Mouse (Mus musculus) kidney, embryonic 15.5 days (tissue): ENCODE measurements around the gene Entpd3. TPM values are rescaled to one million over a fixed set of nuclear protein-coding genes. Genes with fewer than 3 reads are reported as not detected.
"Not testable (repeated sequence)": the region's sequence is repeated elsewhere in the genome, so short reads cannot be mapped to it uniquely, and the experiment has no call there.

Experiments
- ATAC-seq: fragments of 200-750 bp; cut with Nextera tagmentation; replicated peaks from 2 replicates; pipeline ENCODE4 v1.8.0; 2017; ENCODE audit warnings: moderate TSS enrichment; ENCODE audit not compliant: low FRiP score
- H3K27ac ChIP-seq: fragments of 300-500 bp; sonication (generic); 2 replicates; pipeline ENCODE4 v1.5.1; 2015; ENCODE audit warnings: mild to moderate bottlenecking, inconsistent platforms
- H3K27me3 ChIP-seq: fragments of 300-500 bp; sonication (generic); 2 replicates; pipeline ENCODE4 v1.6.1; 2015; ENCODE audit warnings: inconsistent platforms
- H3K36me3 ChIP-seq: fragments of 300-500 bp; sonication (generic); 2 replicates; pipeline ENCODE4 v1.6.1; 2015; ENCODE audit warnings: inconsistent platforms
- H3K4me1 ChIP-seq: fragments of 300-500 bp; sonication (generic); 2 replicates; pipeline ENCODE4 v1.6.1; 2015; ENCODE audit warnings: inconsistent platforms
- H3K4me2 ChIP-seq: fragments of 300-500 bp; sonication (generic); 2 replicates; pipeline ENCODE4 v1.6.1; 2015; ENCODE audit warnings: moderate library complexity, mild to moderate bottlenecking, inconsistent platforms
- H3K4me3 ChIP-seq: fragments of 300-500 bp; sonication (generic); replicated peaks from 2 replicates; pipeline ENCODE4 v1.5.1; 2015; ENCODE audit warnings: mild to moderate bottlenecking, inconsistent platforms
- H3K9ac ChIP-seq: fragments of 300-500 bp; sonication (generic); 2 replicates; pipeline ENCODE4 v1.6.1; 2015; ENCODE audit warnings: mild to moderate bottlenecking, inconsistent platforms
- H3K9me3 ChIP-seq: fragments of 300-500 bp; sonication (generic); replicated peaks from 2 replicates; pipeline ENCODE4 v1.6.1; 2016; ENCODE audit warnings: inconsistent platforms
- WGBS: fragments of 180-500 bp; shearing (Covaris S2); methylation state at CpG from one replicate; pipeline ENCODE4 v1.1.7; 2015; ENCODE audit warnings: mixed read lengths; 5-methylcytosine and 5-hydroxymethylcytosine counted together
- polyA plus RNA-seq: library from polyadenylated mRNA; unstranded; fragments of >200 nt; fragmentation: Nextera tagmentation; extraction: Ambion mirVana; gene quantifications from 2 replicates; pipeline ENCODE4 v1.2.1, GENCODE M21; 2015

Gene Entpd3
- polyA plus RNA-seq, 1 experiment from 2014 or later = 1.5 TPM

GRCm38 (mm10) chr9:120518946-120519345 lies 20.7 kb upstream of the Entpd3 start:
- Histone ChIP-seq H3K27me3 (no peaks in the 10 kb centered on the region), H3K4me2 (no peak overlapping the region), H3K9ac (no peak overlapping the region), H3K9me3 (no peaks in the 10 kb centered on the region), H3K27ac (no peak overlapping the region), H3K36me3 (no peaks in the 10 kb centered on the region), H3K4me3 (no peak overlapping the region), H3K4me1 (peaks cover 9% of the 10 kb centered on the region; the same call in 1 of the 2 replicates)
- no peak for ATAC-seq
- 87% methylated on average over 3 of the region's 3 CpGs for WGBS

DNA sequence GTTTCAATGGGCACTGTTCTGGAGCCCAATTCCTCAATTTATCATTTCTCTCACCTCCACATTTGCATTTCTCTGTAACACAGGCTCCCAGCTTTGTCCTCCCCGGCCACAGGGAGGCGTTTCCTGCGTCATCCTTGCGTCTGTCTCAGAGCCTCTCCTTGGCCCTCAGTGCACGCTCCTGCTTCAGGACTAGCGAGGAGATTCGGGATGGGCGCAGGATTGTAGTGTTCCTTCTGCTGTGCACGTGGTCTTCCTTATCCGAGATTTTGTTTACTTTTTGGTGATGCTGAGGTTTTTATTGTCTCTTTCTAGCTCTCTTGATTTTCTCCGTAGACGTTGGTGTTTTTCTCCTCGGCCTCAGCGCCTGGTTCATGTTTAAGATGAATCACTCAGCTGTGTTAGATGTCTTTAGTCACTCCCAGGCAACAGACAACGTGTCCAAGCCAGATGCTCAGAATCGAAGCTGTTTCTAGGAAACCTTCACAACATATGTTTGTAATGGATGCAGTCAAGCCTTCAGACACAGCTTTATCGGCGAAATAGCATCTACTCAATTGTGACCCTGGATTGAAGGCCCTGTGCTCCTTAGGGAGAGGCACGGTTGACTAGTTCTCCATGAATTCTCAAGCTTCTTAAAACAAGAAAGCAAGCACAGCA lies 20.0 kb upstream of the Entpd3 start:
- 50% methylated on average over 19 of the region's 19 CpGs for WGBS
- Histone ChIP-seq H3K9ac (no peak overlapping the region), H3K4me2 (no peak overlapping the region), H3K27me3 (no peaks in the 10 kb centered on the region), H3K9me3 (no peaks in the 10 kb centered on the region), H3K27ac (no peak overlapping the region), H3K4me3 (no peak overlapping the region), H3K4me1 (peaks cover 9% of the 10 kb centered on the region; the same call in 1 of the 2 replicates), H3K36me3 (no peaks in the 10 kb centered on the region)
- ATAC-seq = no peak

- Histone ChIP-seq H3K9ac (no peak overlapping the region), H3K36me3 (no peaks in the 10 kb centered on the region), H3K9me3 (no peaks in the 10 kb centered on the region), H3K4me2 (no peak overlapping the region), H3K27ac (no peak overlapping the region), H3K4me3 (no peak overlapping the region), H3K4me1 (peaks cover 8% of the 10 kb centered on the region; the same call in 1 of the 2 replicates), H3K27me3 (no peaks in the 10 kb centered on the region)
- WGBS = 77% methylated on average over 1 of the region's 1 CpGs
- ATAC-seq = no peak
Measured at GRCm38 (mm10) chr9:120521161-120521560, 18.5 kb upstream of the Entpd3 start.

DNA sequence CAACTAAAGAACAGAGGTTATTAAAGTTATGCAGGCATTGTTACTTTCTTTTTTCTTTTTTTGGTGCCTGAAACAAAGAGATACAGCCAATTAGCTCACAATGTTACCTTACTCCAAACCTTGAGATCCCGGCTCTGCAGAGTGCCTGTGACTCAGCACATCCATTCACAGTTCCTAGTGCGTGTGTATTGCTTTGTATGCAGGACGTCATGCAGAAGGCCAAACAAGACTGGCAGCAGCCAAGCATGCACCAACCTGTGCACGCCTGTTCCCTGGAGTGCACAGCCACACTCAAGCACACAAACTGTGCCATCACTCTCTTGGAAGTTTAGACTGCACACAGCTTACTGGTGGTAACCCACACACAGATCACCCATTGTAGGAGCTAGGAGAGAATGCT lies 12.3 kb upstream of the Entpd3 start:
- no peaks in the 10 kb centered on the region for H3K27me3 ChIP-seq
- H3K4me1 ChIP-seq = no peaks in the 10 kb centered on the region
- no peak overlapping the region for H3K4me3 ChIP-seq
- no peaks in the 10 kb centered on the region for H3K36me3 ChIP-seq
- no peak overlapping the region for H3K4me2 ChIP-seq
- no peaks in the 10 kb centered on the region for H3K9me3 ChIP-seq
- ATAC-seq = no peak
- H3K9ac ChIP-seq = no peak overlapping the region
- no peak overlapping the region for H3K27ac ChIP-seq
- WGBS = 75% methylated on average over 4 of the region's 4 CpGs

- 94% methylated on average over 8 of the region's 8 CpGs for WGBS
- H3K27me3 ChIP-seq = no peaks in the 10 kb centered on the region
- no peak overlapping the region for H3K9ac ChIP-seq
- no peaks in the 10 kb centered on the region for H3K36me3 ChIP-seq
- ATAC-seq = no peak
- no peak overlapping the region for H3K4me3 ChIP-seq
- no peak overlapping the region for H3K4me2 ChIP-seq
- no peak overlapping the region for H3K27ac ChIP-seq
- no peaks in the 10 kb centered on the region for H3K9me3 ChIP-seq
- H3K4me1 ChIP-seq = no peaks in the 10 kb centered on the region
Measured at GRCm38 (mm10) chr9:120527919-120528318, 11.7 kb upstream of the Entpd3 start.

- H3K27me3 ChIP-seq = no peaks in the 10 kb centered on the region
- no peak overlapping the region for H3K4me3 ChIP-seq
- H3K9ac ChIP-seq = no peak overlapping the region
- H3K4me1 ChIP-seq = no peaks in the 10 kb centered on the region
- WGBS = 84% methylated on average over 17 of the region's 17 CpGs
- no peak overlapping the region for H3K27ac ChIP-seq
- no peak overlapping the region for H3K4me2 ChIP-seq
- no peaks in the 10 kb centered on the region for H3K36me3 ChIP-seq
- ATAC-seq = no peak
- H3K9me3 ChIP-seq = no peaks in the 10 kb centered on the region
Measured at GRCm38 (mm10) chr9:120528815-120529510, 10.7 kb upstream of the Entpd3 start.

DNA sequence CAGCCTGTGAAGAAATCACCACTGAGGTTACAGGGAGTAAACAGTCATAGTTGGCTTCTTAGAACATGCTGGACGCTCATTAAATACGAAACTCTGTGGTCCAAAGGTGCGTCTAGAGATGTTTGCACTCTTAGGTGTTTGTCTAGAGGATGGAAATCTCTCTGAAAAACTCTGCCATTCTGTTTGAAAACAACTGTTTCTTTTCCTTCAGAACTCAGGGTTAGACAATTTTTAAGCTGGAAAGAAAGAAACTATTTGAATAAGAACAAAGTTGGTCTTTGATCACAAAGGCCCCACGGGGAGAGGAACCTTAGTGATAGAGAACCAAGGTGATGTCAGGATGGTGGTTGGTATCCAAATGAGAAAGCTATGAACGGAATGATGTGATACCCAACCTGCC lies 9.1 kb upstream of the Entpd3 start:
- H3K36me3 ChIP-seq = no peaks in the 10 kb centered on the region
- no peak overlapping the region for H3K4me3 ChIP-seq
- no peaks in the 10 kb centered on the region for H3K4me1 ChIP-seq
- ATAC-seq = no peak
- H3K4me2 ChIP-seq = no peak overlapping the region
- no peaks in the 10 kb centered on the region for H3K9me3 ChIP-seq
- 86% methylated on average over 5 of the region's 5 CpGs for WGBS
- H3K27me3 ChIP-seq = no peaks in the 10 kb centered on the region
- no peak overlapping the region for H3K9ac ChIP-seq
- H3K27ac ChIP-seq = no peak overlapping the region

DNA sequence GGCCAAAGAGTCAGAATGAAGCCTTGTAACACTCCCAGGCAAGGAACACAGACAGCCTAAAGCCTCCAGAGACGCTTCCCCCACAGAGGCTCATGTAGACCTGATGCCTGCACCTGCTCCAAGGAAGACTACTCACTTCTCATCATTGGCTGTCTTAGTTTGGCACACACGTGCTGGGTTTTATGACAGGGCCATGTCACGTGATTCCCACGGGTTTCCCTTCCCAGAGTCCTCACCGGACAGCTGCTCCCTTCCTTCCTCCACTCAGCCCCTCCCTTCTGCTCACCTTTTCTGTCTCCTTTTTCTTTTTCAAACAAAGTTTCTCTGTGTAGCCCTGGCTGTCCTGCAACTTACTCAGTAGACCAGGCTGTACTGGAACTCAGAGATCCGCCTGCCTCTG lies 7.6 kb upstream of the Entpd3 start:
- 79% methylated on average over 6 of the region's 6 CpGs for WGBS
- Histone ChIP-seq H3K27ac (no peak overlapping the region), H3K27me3 (no peaks in the 10 kb centered on the region), H3K4me1 (no peaks in the 10 kb centered on the region), H3K9me3 (no peaks in the 10 kb centered on the region), H3K4me2 (no peak overlapping the region), H3K9ac (no peak overlapping the region), H3K4me3 (no peak overlapping the region), H3K36me3 (no peaks in the 10 kb centered on the region)
- ATAC-seq = no peak

DNA sequence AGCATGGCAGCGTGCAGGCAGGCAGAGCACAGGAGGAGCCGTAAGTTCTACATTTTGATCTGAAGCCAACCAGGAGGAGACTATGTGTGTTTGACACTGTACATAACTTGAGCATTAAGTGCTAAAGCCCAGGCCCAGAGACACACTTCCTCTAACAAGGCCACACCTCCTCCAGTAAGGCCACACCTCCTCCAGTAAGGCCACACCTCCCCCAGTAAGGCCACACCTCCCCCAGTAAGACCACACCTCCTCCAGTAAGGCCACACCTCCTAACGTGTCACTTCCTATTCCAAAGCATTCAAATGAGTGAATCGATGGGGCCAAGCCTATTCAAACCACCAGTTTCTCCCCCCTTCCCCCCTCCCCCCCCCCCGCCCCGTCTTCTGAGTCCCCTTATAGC lies 6.9 kb upstream of the Entpd3 start:
- H3K9me3 ChIP-seq = no peaks in the 10 kb centered on the region
- H3K4me2 ChIP-seq = no peak overlapping the region
- no peaks in the 10 kb centered on the region for H3K4me1 ChIP-seq
- H3K36me3 ChIP-seq = no peaks in the 10 kb centered on the region
- no peak overlapping the region for H3K4me3 ChIP-seq
- no peak overlapping the region for H3K9ac ChIP-seq
- WGBS = 82% methylated on average over 6 of the region's 6 CpGs
- no peak overlapping the region for H3K27ac ChIP-seq
- ATAC-seq = no peak
- 0 out of 2 replicates have a peak, but pooled peaks cover under 1% of the 10 kb centered on the region for H3K27me3 ChIP-seq

DNA sequence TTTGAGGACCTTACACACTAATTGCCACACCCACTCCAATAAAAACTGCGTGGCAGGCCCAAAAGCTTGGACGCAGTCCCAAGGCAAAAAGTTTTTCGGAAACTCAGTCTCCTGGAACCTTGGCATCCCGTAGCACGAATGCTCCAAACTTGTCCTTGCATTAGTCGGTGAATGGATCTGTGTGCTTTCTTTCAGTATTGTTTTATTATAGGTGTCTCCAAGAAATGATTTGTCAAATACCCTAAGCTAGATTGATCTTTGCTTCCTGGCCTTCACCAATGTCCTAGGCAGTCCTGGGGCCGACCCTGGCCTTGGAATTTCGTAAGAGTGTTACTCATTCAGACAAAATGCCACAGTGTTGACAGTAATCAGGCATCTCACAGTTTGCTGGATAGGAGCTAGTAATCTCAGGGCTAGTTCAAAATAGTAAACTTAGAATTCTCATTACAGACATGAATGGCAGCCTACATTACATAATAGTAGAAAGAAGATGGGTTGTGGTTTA lies 6.1 kb upstream of the Entpd3 start:
- H3K9ac ChIP-seq, ATAC-seq, H3K36me3 ChIP-seq, H3K4me2 ChIP-seq, H3K4me1 ChIP-seq, H3K27me3 ChIP-seq, H3K9me3 ChIP-seq, H3K27ac ChIP-seq, H3K4me3 ChIP-seq: not testable (repeated sequence)
- WGBS = 93% methylated on average over 8 of the region's 8 CpGs

DNA sequence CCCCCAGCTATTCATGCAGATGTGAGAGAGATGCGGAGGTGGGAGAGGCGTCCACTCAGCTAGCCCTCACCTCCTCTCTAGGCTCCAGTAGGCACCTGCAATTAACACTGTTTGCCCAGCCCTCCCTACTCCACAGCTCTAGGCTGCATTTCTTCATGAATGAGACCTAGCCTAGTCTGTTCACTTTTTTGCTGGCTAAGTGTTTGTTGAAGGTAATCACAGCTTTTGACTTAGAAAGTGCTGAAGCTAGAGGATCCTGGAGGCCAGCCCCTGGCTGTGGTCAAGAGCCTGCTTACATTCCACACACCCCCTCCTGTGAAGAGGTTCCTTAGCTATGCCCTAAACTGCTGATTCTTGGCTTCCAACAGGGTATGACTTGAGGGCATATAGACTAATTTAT lies 1.8 kb downstream of the Entpd3 start:
- peak; percentile 70 for ATAC-seq
- H3K4me2 ChIP-seq = no peak overlapping the region
- no peak overlapping the region for H3K9ac ChIP-seq
- no peaks in the 10 kb centered on the region for H3K9me3 ChIP-seq
- no CpG with 5 or more reads among the region's 2 CpGs for WGBS
- no peak overlapping the region for H3K27ac ChIP-seq
- no peak overlapping the region for H3K4me3 ChIP-seq
- no peaks in the 10 kb centered on the region for H3K36me3 ChIP-seq
- peaks cover 17% of the 10 kb centered on the region for H3K4me1 ChIP-seq
- H3K27me3 ChIP-seq = peaks cover 41% of the 10 kb centered on the region

DNA sequence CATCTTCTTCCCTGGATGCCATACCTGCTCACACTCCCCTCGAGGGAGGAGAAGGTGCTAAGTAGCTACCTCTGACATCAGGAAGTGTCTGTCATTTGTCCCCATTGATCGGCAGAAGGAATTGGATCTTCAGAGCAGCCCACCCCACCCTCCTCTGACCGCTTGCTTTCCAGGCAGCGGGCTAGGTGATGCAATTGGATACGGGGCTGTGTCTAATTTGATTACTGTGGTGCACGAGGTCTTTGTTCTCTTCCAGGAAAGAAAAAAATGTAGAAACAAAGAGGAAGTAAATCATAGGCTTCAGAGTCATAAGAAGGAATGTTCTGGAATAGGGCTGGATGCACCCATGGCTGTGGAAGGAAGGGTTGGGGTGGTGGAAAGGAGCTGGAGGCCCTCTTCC lies 2.6 kb downstream of the Entpd3 start:
- no peak overlapping the region for H3K4me3 ChIP-seq
- no peak for ATAC-seq
- 6% methylated on average over 6 of the region's 6 CpGs for WGBS

More for the DNA sequence above, 2.6 kb downstream of the Entpd3 start:
- no peak overlapping the region for H3K9ac ChIP-seq
- H3K4me1 ChIP-seq = peaks cover 23% of the 10 kb centered on the region
- no peak overlapping the region for H3K4me2 ChIP-seq
- peaks cover 41% of the 10 kb centered on the region for H3K27me3 ChIP-seq
- no peaks in the 10 kb centered on the region for H3K9me3 ChIP-seq
- H3K36me3 ChIP-seq = no peaks in the 10 kb centered on the region
- H3K27ac ChIP-seq = no peak overlapping the region
